Comparison of ENCODE assay signal across 8 mouse cellular contexts in the genomic region with DNA sequence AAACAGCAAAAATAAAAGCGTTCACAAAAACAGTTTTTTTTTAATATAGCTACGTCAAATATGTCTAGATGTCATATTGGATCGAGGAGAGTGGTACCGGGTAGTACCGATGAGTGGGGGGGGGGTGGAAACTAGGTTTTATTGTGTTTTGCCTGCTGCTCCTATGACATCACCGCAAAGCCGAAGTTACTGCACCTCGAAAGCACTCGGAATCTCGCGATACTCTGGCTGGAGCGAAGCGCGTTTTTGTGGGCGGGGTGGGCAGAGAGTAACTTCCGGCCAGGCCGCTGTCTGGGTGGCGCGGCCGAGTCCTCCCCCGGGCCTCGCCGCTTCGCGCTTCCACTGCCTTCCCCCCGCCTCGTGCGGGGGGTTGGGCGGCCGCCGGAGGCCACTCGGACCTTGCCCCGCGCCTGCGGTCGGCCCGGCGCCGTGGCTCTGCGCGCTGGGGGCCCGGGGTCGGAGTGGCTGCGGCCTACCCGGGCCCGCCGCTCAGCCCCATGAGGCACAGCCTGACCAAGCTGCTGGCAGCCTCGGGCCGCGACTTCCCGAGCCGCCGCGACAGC. TPM values are rescaled to one million over a fixed set of nuclear protein-coding genes. Genes with fewer than 3 reads are reported as not detected.
DNase-seq lines count a peak whose midpoint lies in the region; ATAC-seq lines count a peak whose summit lies in the region.

Gene Crebzf (plus strand): TSS at position 212 of the 563 bp plus-strand sequence.

- peak; percentile 95 for DNase-seq in B cell, adult 2 months
- peak; percentile 99 for DNase-seq in brain, adult 2 months (ENCODE audit: low read depth, low spot score)
- peak; percentile 97 for DNase-seq in heart, embryonic 10.5 days (ENCODE audit: low spot score)
- DNase-seq in liver = peak; percentile 96
- DNase-seq in spleen, postnatal 4 days (ENCODE audit: low spot score in 2 of 2) = peak; percentile 95 to 97

- no peaks in the 10 kb centered on the region for H3K27me3 ChIP-seq in heart, embryonic 10.5 days (ENCODE audit: insufficient read depth, poor library complexity, severe bottlenecking)
- no peaks in the 10 kb centered on the region for H3K27me3 ChIP-seq in kidney, embryonic 15.5 days

- peaks cover 6% of the 10 kb centered on the region; the same call in 1 of the 2 replicates for H3K36me3 ChIP-seq in heart, embryonic 10.5 days
- peaks cover 5% of the 10 kb centered on the region for H3K36me3 ChIP-seq in kidney, embryonic 15.5 days

- H3K9ac ChIP-seq in kidney, embryonic 15.5 days = peak within 1 kb of the TSS; percentile 99

- under 1% methylated on average over 54 of the region's 54 CpGs for WGBS in heart, embryonic 10.5 days
- WGBS in kidney, embryonic 15.5 days = under 1% methylated on average over 54 of the region's 54 CpGs

- peak; percentile 94 for ATAC-seq in erythroblast, adult 5-6 weeks (replicated peaks; ENCODE audit: low FRiP score, poor library complexity, severe bottlenecking)
- ATAC-seq in kidney, embryonic 15.5 days (replicated peaks; ENCODE audit: low FRiP score) = peak; percentile 96
- ATAC-seq in monocyte, adult 5-6 weeks (replicated peaks; ENCODE audit: insufficient number of reproducible peaks, low FRiP score, low TSS enrichment, poor library complexity, severe bottlenecking) = peak; percentile 94

- H3K4me2 ChIP-seq in kidney, embryonic 15.5 days = peak within 1 kb of the TSS; percentile 60

- peak within 1 kb of the TSS; percentile 97 for H3K4me3 ChIP-seq in heart, embryonic 10.5 days
- peak within 1 kb of the TSS; percentile 84 for H3K4me3 ChIP-seq in kidney, embryonic 15.5 days (replicated peaks)

- peak within 1 kb of the TSS; percentile 100 for H3K27ac ChIP-seq in heart, embryonic 10.5 days
- peak within 1 kb of the TSS; percentile 99 for H3K27ac ChIP-seq in kidney, embryonic 15.5 days

- no peaks in the 10 kb centered on the region for H3K9me3 ChIP-seq in heart, embryonic 10.5 days
- no peaks in the 10 kb centered on the region for H3K9me3 ChIP-seq in kidney, embryonic 15.5 days (replicated peaks)

- H3K4me1 ChIP-seq in heart, embryonic 10.5 days = no peaks in the 10 kb centered on the region
- 0 out of 2 replicates have a peak, but pooled peaks cover 2% of the 10 kb centered on the region for H3K4me1 ChIP-seq in kidney, embryonic 15.5 days

RNA-seq across cellular contexts. Expression of gene Crebzf, which starts in this region (rescaled TPM):
- total RNA-seq in erythroblast, adult 5-6 weeks (2015; ENCODE audit: low replicate concordance) = 66.3 and 72.1 TPM in 2 replicates
- 54.6 and 56.1 TPM in 2 replicates for total RNA-seq in erythroblast, adult 5-6 weeks (2017; ENCODE audit: low replicate concordance)
- 16.2 and 24.9 TPM in 2 replicates for polyA plus RNA-seq in heart, embryonic 10.5 days (2016; fragmentation: Nextera tagmentation; extraction: Ambion mirVana)
- 34.7 and 35.8 TPM in 2 replicates for polyA plus RNA-seq in kidney, embryonic 15.5 days (2015; fragmentation: Nextera tagmentation; extraction: Ambion mirVana)
- total RNA-seq in monocyte, adult 5-6 weeks (2017) = 89.3 to 156 TPM (median 111 TPM) in 3 replicates

Comparison
In these comparisons a context has a peak if more than half of its experiments do, and no peak if none do; other contexts are left out.
1. Peak in every context shown above with its lines: DNase-seq, ATAC-seq, H3K4me3 ChIP-seq and H3K27ac ChIP-seq.